Mouse (Mus musculus) lung, postnatal 14 days (tissue): ENCODE data around the gene Znhit6.

Experiments
- DNase-seq: peaks from one replicate; pipeline ENCODE4 v3.0.0; 2021

Znhit6 gene

GRCm38 (mm10) chr3:145575743-145576481 is at the start of gene Znhit6:
Gene Znhit6, plus strand, starts transcription at chr3:145576205.
- peak; percentile 92 for DNase-seq

GRCm38 (mm10) chr3:145537870-145538269 is 38.1 kb upstream of the Znhit6 start:
- no peak for DNase-seq

GRCm38 (mm10) chr3:145548441-145549415 is 27.3 kb upstream of the Znhit6 start:
- no peak for DNase-seq

- DNase-seq, result no peak
Measured at GRCm38 (mm10) chr3:145550216-145550615, 25.8 kb upstream of the Znhit6 start.

GRCm38 (mm10) chr3:145554388-145554787 is 21.6 kb upstream of the Znhit6 start:
- no peak for DNase-seq

- DNase-seq, result no peak
Measured at GRCm38 (mm10) chr3:145556206-145556605, 19.8 kb upstream of the Znhit6 start.

GRCm38 (mm10) chr3:145559675-145560074 is 16.3 kb upstream of the Znhit6 start:
- no peak for DNase-seq

- DNase-seq, result no peak
Measured at GRCm38 (mm10) chr3:145560117-145560516, 15.9 kb upstream of the Znhit6 start.

GRCm38 (mm10) chr3:145574468-145574867 is 1.5 kb upstream of the Znhit6 start:
- DNase-seq, result no peak

- DNase-seq, result no peak
Measured at GRCm38 (mm10) chr3:145575340-145575739, 665 bp upstream of the Znhit6 start.

GRCm38 (mm10) chr3:145576482-145576822 is 447 bp downstream of the Znhit6 start:
- DNase-seq, result no peak

- no peak for DNase-seq
Measured at GRCm38 (mm10) chr3:145576876-145577275, 871 bp downstream of the Znhit6 start.

- no peak for DNase-seq
Measured at GRCm38 (mm10) chr3:145583043-145583442, 7.0 kb downstream of the Znhit6 start.

GRCm38 (mm10) chr3:145583522-145584200 is 7.7 kb downstream of the Znhit6 start:
- DNase-seq, result no peak

- no peak for DNase-seq
Measured at GRCm38 (mm10) chr3:145590562-145590961, 14.6 kb downstream of the Znhit6 start.

- no peak for DNase-seq
Measured at GRCm38 (mm10) chr3:145591841-145592542, 16.0 kb downstream of the Znhit6 start.

- no peak for DNase-seq
Measured at GRCm38 (mm10) chr3:145595354-145595753, 19.3 kb downstream of the Znhit6 start.

- no peak for DNase-seq
Measured at GRCm38 (mm10) chr3:145599059-145599458, 23.1 kb downstream of the Znhit6 start.

GRCm38 (mm10) chr3:145600801-145601200 is 24.8 kb downstream of the Znhit6 start:
- DNase-seq, result no peak

GRCm38 (mm10) chr3:145601345-145601744 is 25.3 kb downstream of the Znhit6 start:
- DNase-seq, result no peak

GRCm38 (mm10) chr3:145602410-145603206 is 26.6 kb downstream of the Znhit6 start:
- no peak for DNase-seq
